Mouse (Mus musculus) gastrocnemius, adult 18-20 months (tissue): ENCODE results near the gene Olfr1453. TPM values are rescaled to one million over a fixed set of nuclear protein-coding genes. Genes with fewer than 3 reads are reported as not detected.
"Not testable (repeated sequence)": the region's sequence is repeated elsewhere in the genome, so short reads cannot be mapped to it uniquely, and the experiment has no call there.

ENCODE experiments used
- DNase-seq: peaks from one replicate; pipeline ENCODE4 v3.0.0; 2021; ENCODE audit warnings: low spot score
- long read RNA-seq, 2 experiments: library from polyadenylated mRNA; stranded (forward); transcript quantifications; one replicate each; pipeline ENCODE4 v2.0.0; 2021
- total RNA-seq, 2 experiments: library from RNA; stranded (reverse); gene quantifications; 2 replicates each; pipeline ENCODE4 v1.2.3; 2021

Gene Olfr1453
- not detected for total RNA-seq
- long read RNA-seq, experiment 1: 0 reads
- long read RNA-seq, experiment 2: 0 reads

DNA sequence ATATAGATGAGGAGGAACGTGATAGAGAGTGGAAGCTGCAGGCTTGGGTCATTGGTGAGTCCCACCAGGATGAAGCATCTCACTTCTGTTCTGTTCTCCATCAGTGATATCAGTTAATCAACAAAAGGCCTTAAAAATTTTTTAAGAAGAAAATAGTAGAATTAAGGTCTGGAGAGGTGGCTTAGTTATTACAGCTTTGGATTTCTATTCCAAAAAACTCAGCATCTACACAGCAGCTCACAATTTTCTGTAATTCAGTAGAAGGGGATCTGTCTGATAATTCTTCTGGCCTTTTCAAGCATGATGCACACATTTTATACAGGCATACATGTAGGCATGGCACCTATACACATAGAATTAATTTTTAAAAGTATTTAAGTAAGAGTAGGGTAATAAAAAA lies at the start of gene Olfr1453:
Olfr1453 (minus strand) TSS at position 101 of the 400 bp plus-strand sequence.
- no peak for DNase-seq

DNA sequence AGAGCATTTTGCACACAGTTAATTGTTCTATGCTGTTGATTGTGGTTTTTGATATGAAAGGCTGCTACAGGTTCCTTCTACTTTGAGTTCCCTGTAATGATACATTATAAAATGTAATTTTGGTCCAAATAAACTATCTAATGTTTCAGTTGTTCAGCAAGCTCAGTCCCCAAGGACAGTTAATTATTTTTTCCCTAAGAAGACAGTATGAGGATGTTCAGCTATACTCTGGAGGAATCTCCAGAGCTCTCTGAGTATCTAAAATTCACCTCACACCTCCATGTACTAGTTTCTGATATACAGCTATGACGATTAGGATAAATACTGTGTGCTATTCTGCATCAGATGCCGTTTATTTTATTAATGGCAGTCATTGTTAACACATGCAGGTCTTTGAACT lies 32.2 kb upstream of the Olfr1453 start, which contains the start of gene Olfr1454:
Olfr1454 (plus strand) TSS at position 301 of the 400 bp plus-strand sequence.
- no peak for DNase-seq

GRCm38 (mm10) chr19:12994714-12995113 lies 33.4 kb downstream of the Olfr1453 start, which contains the start of gene Olfr1451:
Olfr1451 (plus strand) TSS chr19:12995014.
- no peak for DNase-seq

GRCm38 (mm10) chr19:12992316-12992715 lies 35.8 kb downstream of the Olfr1453 start:
- not testable (repeated sequence) for DNase-seq

Other genes with a start within 250 kb of the Olfr1453 start
- gene Zfp91, start 232.2 kb downstream of the Olfr1453 start, total RNA-seq: 100 to 1,000 TPM; 131 to 144 TPM
- under 1 TPM; 0.25 to 0.38 TPM for gene Lpxn, start 232.1 kb downstream of the Olfr1453 start, total RNA-seq
- not detected for gene Gm5244, start 181.6 kb downstream of the Olfr1453 start, total RNA-seq
- gene Olfr1444, start 171.0 kb downstream of the Olfr1453 start, total RNA-seq: not detected
- gene Olfr1445, start 144.5 kb downstream of the Olfr1453 start, total RNA-seq: not detected
- not detected for gene Olfr1446, start 134.8 kb downstream of the Olfr1453 start, total RNA-seq
- gene Olfr1447, start 124.6 kb downstream of the Olfr1453 start, total RNA-seq: not detected
- gene Olfr1448, start 103.9 kb downstream of the Olfr1453 start, total RNA-seq: not detected
- gene Olfr1449, start 97.5 kb downstream of the Olfr1453 start, total RNA-seq: not detected
- gene Olfr1450, start 78.1 kb downstream of the Olfr1453 start, total RNA-seq: not detected
- gene Olfr1451, start 33.3 kb downstream of the Olfr1453 start, total RNA-seq: not detected
- gene Olfr1454, start 32.3 kb upstream of the Olfr1453 start, total RNA-seq: not detected
- not detected for gene Olfr1457, start 69.6 kb upstream of the Olfr1453 start, total RNA-seq
- gene Olfr1458, start 78.4 kb upstream of the Olfr1453 start, total RNA-seq: not detected
- gene Olfr1459, start 121.2 kb upstream of the Olfr1453 start, total RNA-seq: under 1 TPM in 1 of 2 experiments, not detected in 1; 0.02 TPM
- gene Olfr1461, start 134.7 kb upstream of the Olfr1453 start, total RNA-seq: not detected
- not detected for gene Olfr1462, start 157.4 kb upstream of the Olfr1453 start, total RNA-seq
- not detected for gene Olfr1463, start 203.0 kb upstream of the Olfr1453 start, total RNA-seq